Mouse (Mus musculus): ENCODE data around the gene Plcl1. TPM values are rescaled to one million over a fixed set of nuclear protein-coding genes. Genes with fewer than 3 reads are reported as not detected.

The Plcl1 gene
- polyA plus RNA-seq (2014; fragmentation: Illumina TruSeq; extraction: RNeasy Lipid Tissue Mini Kit (QIAGEN cat#74804); ENCODE audit: low read depth, low replicate concordance) = 8.0 TPM

DNA sequence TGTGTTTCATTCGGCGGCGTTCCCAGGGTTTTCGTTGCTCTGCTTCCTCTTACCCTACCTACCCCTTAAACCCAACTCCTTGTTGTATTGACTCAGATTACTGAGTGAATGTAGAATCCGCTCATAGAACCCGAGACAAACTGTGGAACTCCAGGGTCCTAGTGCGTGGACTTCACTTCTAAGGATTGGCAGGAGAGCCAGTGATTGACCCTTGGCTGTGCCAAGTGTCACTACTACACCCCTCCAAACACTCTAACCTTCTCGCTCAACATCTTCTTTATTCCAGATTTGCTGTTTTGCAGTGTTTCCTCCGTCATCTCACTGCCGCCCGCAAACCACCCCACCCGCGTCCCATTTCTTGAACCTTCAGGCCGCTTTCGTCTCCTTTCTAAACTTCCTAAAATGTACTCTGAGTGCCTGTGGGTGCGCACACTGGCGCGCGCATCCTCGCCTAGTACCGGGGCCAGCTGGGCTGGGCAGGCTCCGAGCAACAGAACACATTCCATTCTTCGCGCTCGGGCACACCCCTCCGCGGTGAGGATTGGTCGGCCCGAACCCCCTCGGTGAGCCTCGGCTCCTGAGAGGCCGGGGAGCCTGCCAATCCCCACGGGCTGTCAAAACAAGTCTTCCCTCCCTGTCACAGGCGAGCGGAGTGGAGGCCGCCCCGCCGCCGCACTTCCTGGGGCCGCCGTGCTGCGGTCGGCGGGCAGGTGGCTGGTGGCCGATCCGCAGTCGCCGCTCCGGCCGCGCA is at the start of gene Plcl1:
Gene Plcl1, plus strand, starts transcription at position 650 of the 751 bp plus-strand sequence.

GRCm38 (mm10) chr1:55363044-55363565 is 42.6 kb upstream of the Plcl1 start, which contains the start of gene Boll:
TSS of gene Boll (minus strand) at chr1:55363469.

Other genes starting within 250 kb of the Plcl1 start
- gene Rftn2, start 179.1 kb upstream of the Plcl1 start, polyA plus RNA-seq (2014; fragmentation: Illumina TruSeq; extraction: RNeasy Lipid Tissue Mini Kit (QIAGEN cat#74804); ENCODE audit: low read depth, low replicate concordance) = 3.0 TPM
- gene Mars2, start 168.7 kb upstream of the Plcl1 start, polyA plus RNA-seq (2014; fragmentation: Illumina TruSeq; extraction: RNeasy Lipid Tissue Mini Kit (QIAGEN cat#74804); ENCODE audit: low read depth, low replicate concordance) = 1.6 TPM
- 2.5 TPM for gene Boll, start 42.5 kb upstream of the Plcl1 start, polyA plus RNA-seq (2014; fragmentation: Illumina TruSeq; extraction: RNeasy Lipid Tissue Mini Kit (QIAGEN cat#74804); ENCODE audit: low read depth, low replicate concordance)